ENCODE assay signal across 29 mouse cellular contexts in the genomic region with DNA sequence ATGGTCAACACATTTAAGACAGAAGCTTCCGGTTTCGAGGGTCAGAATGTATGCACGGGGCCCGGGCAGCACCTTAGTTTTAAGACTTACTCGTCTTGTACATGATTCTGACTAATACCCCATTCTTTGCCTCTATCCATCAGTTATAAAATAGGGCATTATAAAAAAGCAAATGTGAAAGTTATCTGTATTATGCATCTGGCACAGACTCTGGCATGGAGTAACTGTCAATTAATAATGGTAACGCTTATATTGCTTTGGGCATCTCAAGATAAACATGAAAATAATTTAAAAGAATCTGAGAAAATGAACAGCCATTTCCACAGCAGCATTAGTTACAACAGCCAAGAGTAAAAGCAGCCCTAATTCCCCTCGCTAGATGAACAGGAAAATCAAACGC. TPM values are rescaled to one million over a fixed set of nuclear protein-coding genes. Genes with fewer than 3 reads are reported as not detected.
"Had no signal": no experiment of that assay in that cellular context is flagged by ENCODE, and none has a peak within 500 bp of the region (broad histone marks: within the 10 kb centered on the region; RNA-seq: fewer than 3 reads in every experiment).

No protein-coding gene starts in this region.

- DNase-seq: gastrocnemius, postnatal 14 days; gastrocnemius, postnatal 36 days; heart, adult 11 months; heart, adult 2 months; heart, postnatal 14 days; heart, postnatal 36 days; kidney, adult 18-20 months; kidney, adult 8-10 months; kidney, postnatal 10 days; kidney, postnatal 25 days; kidney, postnatal 4 days; liver; liver, embryonic 13.5 days had no signal

- H3K36me3 ChIP-seq: hindbrain, embryonic 13.5 days; intestine, embryonic 15.5 days; limb, embryonic 10.5 days; limb, embryonic 12.5 days; liver, embryonic 13.5 days had no signal

- H3K4me3 ChIP-seq: heart, adult 2 months; hindbrain, embryonic 13.5 days; intestine, embryonic 15.5 days; layer of hippocampus, adult 2 months; left cerebral cortex, adult 2 months; limb, embryonic 10.5 days; limb, embryonic 12.5 days; liver, embryonic 13.5 days had no signal

- H3K9ac ChIP-seq: intestine, embryonic 15.5 days; limb, embryonic 12.5 days; liver, embryonic 13.5 days had no signal

- H3K27ac ChIP-seq: heart, adult 2 months; hindbrain, embryonic 13.5 days; intestine, embryonic 15.5 days; layer of hippocampus, adult 2 months; left cerebral cortex, adult 2 months; limb, embryonic 10.5 days; liver, embryonic 13.5 days had no signal

- H3K4me2 ChIP-seq: heart, embryonic 11.5 days; hindbrain, embryonic 13.5 days; intestine, embryonic 15.5 days; limb, embryonic 12.5 days; liver, embryonic 13.5 days had no signal

- H3K9me3 ChIP-seq: hindbrain, embryonic 13.5 days; intestine, embryonic 15.5 days; limb, embryonic 10.5 days; limb, embryonic 12.5 days; liver, embryonic 13.5 days had no signal

- ATAC-seq: hindbrain, embryonic 16.5 days; inflammation-experienced regulatory T-cells, adult 6 months; intestine, embryonic 15.5 days; intestine, postnatal 0 days had no signal

- H3K27me3 ChIP-seq: hindbrain, embryonic 13.5 days; intestine, embryonic 15.5 days; limb, embryonic 12.5 days; liver, embryonic 13.5 days had no signal

RNA-seq across cellular contexts. Expression of a gene that starts 2.4 kb away (rescaled TPM):
- polyA plus RNA-seq: gonadal fat pad, adult 2 months; heart, adult 2 months; heart, embryonic 11.5 days; heart, embryonic 14.5 days; heart, postnatal 0 days; hindbrain, embryonic 11.5 days; inflammation-experienced regulatory T-cells, adult 6 months; intestine, postnatal 0 days; kidney, embryonic 14.5 days; kidney, embryonic 16.5 days; liver, embryonic 13.5 days had no signal

RNA-seq across cellular contexts. Expression of a gene that starts 25.9 kb away (rescaled TPM):
- polyA plus RNA-seq: gonadal fat pad, adult 2 months; heart, adult 2 months; heart, embryonic 14.5 days; heart, postnatal 0 days; intestine, postnatal 0 days had no signal
